Mouse (Mus musculus) kidney, adult 2 months (tissue): ENCODE data around the gene Flt3l.

Experiments
- CTCF ChIP-seq: fragments of 200-500 bp; conservative IDR thresholded peaks from 2 replicates; pipeline ENCODE4 v1.5.1; 2011; ENCODE audit warnings: low read depth, mild to moderate bottlenecking, control low read depth, low read length, moderate library complexity, mixed read lengths; ENCODE audit not compliant: insufficient read depth, insufficient read length
- POLR2A ChIP-seq: fragments of 200-500 bp; IDR thresholded peaks from one replicate; pipeline ENCODE4 v1.6.1; 2011; ENCODE audit warnings: low read depth, low read length, control low read depth

- no peak for TF ChIP-seq POLR2A
- TF ChIP-seq CTCF, result no peak
These were observed 28.6 kb upstream of the Flt3l start for GRCm38 (mm10) chr7:45164833-45165232.
